Mouse (Mus musculus) embryonic facial prominence, embryonic 12.5 days (tissue): ENCODE measurements around the gene Zc3h14. TPM values are rescaled to one million over a fixed set of nuclear protein-coding genes. Genes with fewer than 3 reads are reported as not detected.

Experiments used
- ATAC-seq: fragments of 200-750 bp; cut with Nextera tagmentation; 2 replicates; pipeline ENCODE4 v1.8.0; 2017; ENCODE audit not compliant: insufficient number of reproducible peaks, insufficient read depth, low FRiP score, low TSS enrichment
- H3K27ac ChIP-seq: fragments of 300-500 bp; sonication (generic); 2 replicates; pipeline ENCODE4 v1.5.1; 2016; ENCODE audit warnings: mild to moderate bottlenecking
- H3K27me3 ChIP-seq: fragments of 300-500 bp; sonication (generic); 2 replicates; pipeline ENCODE4 v1.6.1; 2016; ENCODE audit warnings: mild to moderate bottlenecking, moderate library complexity
- H3K36me3 ChIP-seq: fragments of 300-500 bp; sonication (generic); 2 replicates; pipeline ENCODE4 v1.6.1; 2016; ENCODE audit warnings: mild to moderate bottlenecking
- H3K4me1 ChIP-seq: fragments of 300-500 bp; sonication (generic); 2 replicates; pipeline ENCODE4 v1.6.1; 2016
- H3K4me2 ChIP-seq: fragments of 300-500 bp; sonication (generic); replicated peaks from 2 replicates; pipeline ENCODE4 v1.6.1; 2016; ENCODE audit warnings: mild to moderate bottlenecking, moderate library complexity
- H3K4me3 ChIP-seq: fragments of 300-500 bp; sonication (generic); 2 replicates; pipeline ENCODE4 v1.5.1; 2016; ENCODE audit warnings: mild to moderate bottlenecking
- H3K9ac ChIP-seq: fragments of 300-500 bp; sonication (generic); 2 replicates; pipeline ENCODE4 v1.6.1; 2016; ENCODE audit warnings: mild to moderate bottlenecking, moderate library complexity
- H3K9me3 ChIP-seq: fragments of 300-500 bp; sonication (generic); 2 replicates; pipeline ENCODE4 v1.6.1; 2016; ENCODE audit warnings: mild to moderate bottlenecking, moderate library complexity
- WGBS: fragments of 180-500 bp; shearing (Covaris S2); methylation state at CpG from one replicate; pipeline ENCODE4 v1.1.7; 2016; 5-methylcytosine and 5-hydroxymethylcytosine counted together
- polyA plus RNA-seq: library from polyadenylated mRNA; unstranded; fragments of >200 nt; fragmentation: Nextera tagmentation; extraction: Ambion mirVana; gene quantifications from 2 replicates; pipeline ENCODE4 v1.2.1, GENCODE M21; 2016

Zc3h14 gene
- 153 and 159 TPM in 2 replicates for polyA plus RNA-seq

- WGBS: under 1% methylated on average over 77 of the region's 87 CpGs
- Histone ChIP-seq H3K4me1 (peaks cover 20% of the 10 kb centered on the region), H3K4me2 (peak within 1 kb of the TSS; percentile 65), H3K9ac (peak within 1 kb of the TSS; percentile 94), H3K4me3 (peak within 1 kb of the TSS; percentile 85), H3K27me3 (no peaks in the 10 kb centered on the region), H3K36me3 (no peaks in the 10 kb centered on the region), H3K9me3 (no peaks in the 10 kb centered on the region), H3K27ac (peak within 1 kb of the TSS; percentile 96)
- ATAC-seq: peak; percentile 87
These were observed at the start of gene Zc3h14 for GRCm38 (mm10) chr12:98746746-98747379. Gene Zc3h14 (plus strand): TSS chr12:98746964.

- Histone ChIP-seq H3K27ac (no peak overlapping the region), H3K9me3 (no peaks in the 10 kb centered on the region), H3K36me3 (0 out of 2 replicates have a peak, but pooled peaks cover 2% of the 10 kb centered on the region), H3K4me3 (no peak overlapping the region), H3K4me1 (no peaks in the 10 kb centered on the region), H3K9ac (no peak overlapping the region), H3K4me2 (no peak overlapping the region), H3K27me3 (no peaks in the 10 kb centered on the region)
- ATAC-seq: no peak
- 67% methylated on average over 5 of the region's 5 CpGs for WGBS
These were observed 49.6 kb upstream of the Zc3h14 start for GRCm38 (mm10) chr12:98697202-98697601.

- Histone ChIP-seq H3K4me2 (no peak overlapping the region), H3K4me3 (no peak overlapping the region), H3K9me3 (no peaks in the 10 kb centered on the region), H3K9ac (no peak overlapping the region), H3K4me1 (no peaks in the 10 kb centered on the region), H3K36me3 (no peaks in the 10 kb centered on the region), H3K27ac (no peak overlapping the region), H3K27me3 (no peaks in the 10 kb centered on the region)
- ATAC-seq: no peak
- WGBS: 84% methylated on average over 9 of the region's 9 CpGs
These were observed 45.2 kb upstream of the Zc3h14 start for GRCm38 (mm10) chr12:98701564-98701963.

GRCm38 (mm10) chr12:98703554-98703953, 43.2 kb upstream of the Zc3h14 start:
- Histone ChIP-seq H3K36me3 (no peaks in the 10 kb centered on the region), H3K4me3 (no peak overlapping the region), H3K9ac (no peak overlapping the region), H3K4me1 (no peaks in the 10 kb centered on the region), H3K27me3 (no peaks in the 10 kb centered on the region), H3K4me2 (no peak overlapping the region), H3K27ac (no peak overlapping the region), H3K9me3 (no peaks in the 10 kb centered on the region)
- no peak for ATAC-seq
- WGBS: 57% methylated on average over 2 of the region's 2 CpGs

- 0 out of 2 replicates have a peak overlapping the region, but pooled peaks have one; percentile 46 for H3K27ac ChIP-seq
- ATAC-seq: no peak
- H3K36me3 ChIP-seq: no peaks in the 10 kb centered on the region
- no peak overlapping the region for H3K4me3 ChIP-seq
- H3K4me2 ChIP-seq: no peak overlapping the region
- no peaks in the 10 kb centered on the region for H3K27me3 ChIP-seq
- no peaks in the 10 kb centered on the region for H3K9me3 ChIP-seq
- H3K9ac ChIP-seq: no peak overlapping the region
- WGBS: 82% methylated on average over 10 of the region's 10 CpGs
- H3K4me1 ChIP-seq: no peaks in the 10 kb centered on the region
These were observed 42.8 kb upstream of the Zc3h14 start for GRCm38 (mm10) chr12:98703961-98704360.

- H3K4me3 ChIP-seq: no peak overlapping the region
- WGBS: 72% methylated on average over 6 of the region's 6 CpGs
- ATAC-seq: no peak
- H3K36me3 ChIP-seq: no peaks in the 10 kb centered on the region
- no peaks in the 10 kb centered on the region for H3K27me3 ChIP-seq
- H3K27ac ChIP-seq: no peak overlapping the region
- no peak overlapping the region for H3K9ac ChIP-seq
- H3K4me2 ChIP-seq: no peak overlapping the region
- no peaks in the 10 kb centered on the region for H3K9me3 ChIP-seq
- peaks cover 19% of the 10 kb centered on the region; the same call in 1 of the 2 replicates for H3K4me1 ChIP-seq
These were observed 33.9 kb upstream of the Zc3h14 start for GRCm38 (mm10) chr12:98712819-98713218.

- no peak overlapping the region for H3K4me2 ChIP-seq
- no peak for ATAC-seq
- no peak overlapping the region for H3K9ac ChIP-seq
- peaks cover 19% of the 10 kb centered on the region; the same call in 1 of the 2 replicates for H3K4me1 ChIP-seq
- H3K27ac ChIP-seq: no peak overlapping the region
- H3K4me3 ChIP-seq: no peak overlapping the region
- H3K36me3 ChIP-seq: no peaks in the 10 kb centered on the region
- no peaks in the 10 kb centered on the region for H3K27me3 ChIP-seq
- no peaks in the 10 kb centered on the region for H3K9me3 ChIP-seq
- WGBS: 25% methylated on average over 7 of the region's 7 CpGs
These were observed 33.1 kb upstream of the Zc3h14 start for GRCm38 (mm10) chr12:98713621-98714103.

- Histone ChIP-seq H3K4me1 (peaks cover 19% of the 10 kb centered on the region; the same call in 1 of the 2 replicates), H3K9ac (no peak overlapping the region), H3K9me3 (no peaks in the 10 kb centered on the region), H3K4me3 (no peak overlapping the region), H3K27ac (no peak overlapping the region), H3K36me3 (no peaks in the 10 kb centered on the region), H3K27me3 (no peaks in the 10 kb centered on the region), H3K4me2 (no peak overlapping the region)
- 15% methylated on average over 11 of the region's 11 CpGs for WGBS
- no peak for ATAC-seq
These were observed 32.0 kb upstream of the Zc3h14 start for GRCm38 (mm10) chr12:98714757-98715156.

GRCm38 (mm10) chr12:98716142-98716541, 30.6 kb upstream of the Zc3h14 start:
- Histone ChIP-seq H3K27me3 (no peaks in the 10 kb centered on the region), H3K4me1 (peaks cover 26% of the 10 kb centered on the region; the same call in 1 of the 2 replicates), H3K36me3 (no peaks in the 10 kb centered on the region), H3K27ac (no peak overlapping the region), H3K9ac (no peak overlapping the region), H3K9me3 (no peaks in the 10 kb centered on the region), H3K4me2 (no peak overlapping the region), H3K4me3 (no peak overlapping the region)
- no peak for ATAC-seq
- WGBS: 84% methylated on average over 2 of the region's 2 CpGs

GRCm38 (mm10) chr12:98720628-98721027, 26.1 kb upstream of the Zc3h14 start:
- H3K4me1 ChIP-seq: peaks cover 6% of the 10 kb centered on the region; the same call in 1 of the 2 replicates
- WGBS: 49% methylated on average over 3 of the region's 3 CpGs
- no peak overlapping the region for H3K4me2 ChIP-seq
- H3K9me3 ChIP-seq: no peaks in the 10 kb centered on the region
- no peak overlapping the region for H3K4me3 ChIP-seq
- H3K36me3 ChIP-seq: no peaks in the 10 kb centered on the region
- no peak overlapping the region for H3K27ac ChIP-seq
- no peak for ATAC-seq
- H3K9ac ChIP-seq: no peak overlapping the region
- H3K27me3 ChIP-seq: no peaks in the 10 kb centered on the region

GRCm38 (mm10) chr12:98721030-98721429, 25.7 kb upstream of the Zc3h14 start:
- Histone ChIP-seq H3K9ac (no peak overlapping the region), H3K27ac (no peak overlapping the region), H3K4me2 (no peak overlapping the region), H3K27me3 (no peaks in the 10 kb centered on the region), H3K9me3 (no peaks in the 10 kb centered on the region), H3K4me3 (no peak overlapping the region), H3K4me1 (peaks cover 6% of the 10 kb centered on the region; the same call in 1 of the 2 replicates), H3K36me3 (no peaks in the 10 kb centered on the region)
- no peak for ATAC-seq
- WGBS: 73% methylated on average over 3 of the region's 3 CpGs

GRCm38 (mm10) chr12:98724224-98724623, 22.5 kb upstream of the Zc3h14 start:
- ATAC-seq: no peak
- no peak overlapping the region for H3K4me2 ChIP-seq
- WGBS: 93% methylated on average over 7 of the region's 7 CpGs
- H3K27ac ChIP-seq: no peak overlapping the region
- no peak overlapping the region for H3K9ac ChIP-seq
- H3K4me1 ChIP-seq: peaks cover 6% of the 10 kb centered on the region; the same call in 1 of the 2 replicates
- H3K4me3 ChIP-seq: no peak overlapping the region
- H3K36me3 ChIP-seq: no peaks in the 10 kb centered on the region
- H3K27me3 ChIP-seq: no peaks in the 10 kb centered on the region
- H3K9me3 ChIP-seq: no peaks in the 10 kb centered on the region
